In the genomic region with DNA sequence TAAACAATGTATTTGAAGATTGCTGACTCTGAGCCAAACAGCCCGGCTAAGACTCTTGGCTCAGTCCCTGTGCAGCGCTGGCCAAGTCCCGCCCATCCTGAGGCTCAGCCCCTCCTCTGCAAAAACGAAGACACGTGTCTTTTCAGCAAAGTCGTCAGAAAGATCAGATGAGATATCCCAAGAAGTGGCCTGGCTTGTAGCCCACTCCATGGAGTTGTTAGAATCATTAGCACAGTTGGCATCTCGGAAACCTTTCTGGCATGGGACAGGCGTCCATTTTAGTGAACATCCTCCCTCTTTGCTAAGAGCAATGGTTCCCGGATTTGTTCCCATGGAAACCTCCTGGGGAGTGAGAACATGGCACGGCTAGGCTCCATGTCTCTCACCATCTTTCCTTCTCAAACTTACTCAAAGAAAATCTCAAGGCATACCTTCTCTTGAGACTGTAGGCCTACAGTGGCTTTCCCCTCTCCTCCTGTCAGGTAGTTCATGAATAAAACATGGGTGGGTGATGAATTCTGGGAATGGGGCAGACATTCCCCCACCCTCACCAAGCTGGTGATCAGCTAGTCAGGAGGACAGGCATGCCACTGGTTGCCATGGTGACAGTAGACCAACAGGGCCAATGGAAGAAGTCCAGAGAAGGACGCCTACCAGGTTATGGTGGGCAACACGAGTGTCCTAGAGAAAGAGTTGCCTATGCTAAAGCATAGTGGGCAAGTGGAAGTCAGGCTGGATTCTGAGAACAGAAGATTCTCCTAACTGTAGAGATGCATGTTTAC, we compare ENCODE assay signal across 8 mouse cellular contexts. TPM values are rescaled to one million over a fixed set of nuclear protein-coding genes. Genes with fewer than 3 reads are reported as not detected.
DNase-seq lines count a peak whose midpoint lies in the region; ATAC-seq lines count a peak whose summit lies in the region.

No protein-coding gene starts in this region.

- no peak overlapping the region for H3K4me3 ChIP-seq in midbrain, embryonic 16.5 days (ENCODE audit: low read depth, low read length)

- H3K27me3 ChIP-seq in midbrain, embryonic 16.5 days (ENCODE audit: control insufficient read depth, insufficient read depth, low read depth, low read length), result no peaks in the 10 kb centered on the region

- H3K9ac ChIP-seq in midbrain, embryonic 16.5 days (ENCODE audit: low read depth, low read length), result no peak overlapping the region

- peak; percentile 69 to 74 for DNase-seq in cerebellum, postnatal 10 days
- DNase-seq in cerebellum, postnatal 36 days, result no peak
- DNase-seq in testis, postnatal 10 days (ENCODE audit: low spot score), result peak; percentile 61
- no peak for DNase-seq in testis, postnatal 14 days (ENCODE audit: low spot score)
- DNase-seq in kidney, adult 9 months, result peak; percentile 79
- DNase-seq in frontal cortex, adult 2 months (ENCODE audit: extremely low spot score in 1 of 2, low spot score in 1 of 2), result no peak

- H3K27ac ChIP-seq in midbrain, embryonic 16.5 days (ENCODE audit: low read length), result no peak overlapping the region

- H3K9me3 ChIP-seq in midbrain, embryonic 16.5 days (replicated peaks; ENCODE audit: control insufficient read depth, low read length, poor library complexity, severe bottlenecking), result no peaks in the 10 kb centered on the region

- H3K4me1 ChIP-seq in midbrain, embryonic 16.5 days (ENCODE audit: control insufficient read depth, insufficient read depth, low read length), result peaks cover 8% of the 10 kb centered on the region

- 39% methylated on average over 12 of the region's 12 CpGs for WGBS in midbrain, embryonic 16.5 days

- ATAC-seq in midbrain, embryonic 16.5 days, result peak; percentile 66; the same call in 1 of the 2 replicates
- no peak for ATAC-seq in megakaryocyte, adult 5-6 weeks (ENCODE audit: poor library complexity, severe bottlenecking)

- H3K4me2 ChIP-seq in midbrain, embryonic 16.5 days (ENCODE audit: low read length), result peak overlapping the region; percentile 15; the same call in 1 of the 2 replicates

- no peaks in the 10 kb centered on the region for H3K36me3 ChIP-seq in midbrain, embryonic 16.5 days (ENCODE audit: control insufficient read depth, insufficient read depth, low read length)

RNA-seq across cellular contexts. Expression of a gene that starts 11.3 kb away (rescaled TPM):
- 2.9 and 4.1 TPM in 2 replicates for polyA plus RNA-seq in midbrain, embryonic 16.5 days (2015; fragmentation: Nextera tagmentation; extraction: Ambion mirVana)
- 321 and 326 TPM in 2 replicates for total RNA-seq in megakaryocyte, adult 5-6 weeks (2015)
- 505 and 532 TPM in 2 replicates for total RNA-seq in megakaryocyte, adult 5-6 weeks (2017)
- 4.5 and 4.7 TPM in 2 replicates for polyA plus RNA-seq in frontal cortex, adult 2 months (2012; rRNA removed)

RNA-seq across cellular contexts. Expression of a gene that starts 49.7 kb away (rescaled TPM):
- not detected in 2 replicates for polyA plus RNA-seq in midbrain, embryonic 16.5 days (2015; fragmentation: Nextera tagmentation; extraction: Ambion mirVana)
- not detected in 2 replicates for total RNA-seq in megakaryocyte, adult 5-6 weeks (2015)
- not detected in 2 replicates for total RNA-seq in megakaryocyte, adult 5-6 weeks (2017)
- not detected in 2 replicates for polyA plus RNA-seq in frontal cortex, adult 2 months (2012; rRNA removed)

Comparison
In these comparisons a context has a peak if more than half of its experiments do, and no peak if none do; other contexts are left out.
1. DNase-seq: peak in cerebellum, postnatal 10 days (2 of 2), testis, postnatal 10 days (single experiment) and kidney, adult 9 months (single experiment); none in cerebellum, postnatal 36 days (0 of 2), testis, postnatal 14 days (single experiment) and frontal cortex, adult 2 months (0 of 2).